Mouse (Mus musculus): Measurements from ENCODE around the gene Trpm8. TPM values are rescaled to one million over a fixed set of nuclear protein-coding genes. Genes with fewer than 3 reads are reported as not detected.

The Trpm8 gene
- 0.01 TPM for polyA plus RNA-seq (2021)

DNA sequence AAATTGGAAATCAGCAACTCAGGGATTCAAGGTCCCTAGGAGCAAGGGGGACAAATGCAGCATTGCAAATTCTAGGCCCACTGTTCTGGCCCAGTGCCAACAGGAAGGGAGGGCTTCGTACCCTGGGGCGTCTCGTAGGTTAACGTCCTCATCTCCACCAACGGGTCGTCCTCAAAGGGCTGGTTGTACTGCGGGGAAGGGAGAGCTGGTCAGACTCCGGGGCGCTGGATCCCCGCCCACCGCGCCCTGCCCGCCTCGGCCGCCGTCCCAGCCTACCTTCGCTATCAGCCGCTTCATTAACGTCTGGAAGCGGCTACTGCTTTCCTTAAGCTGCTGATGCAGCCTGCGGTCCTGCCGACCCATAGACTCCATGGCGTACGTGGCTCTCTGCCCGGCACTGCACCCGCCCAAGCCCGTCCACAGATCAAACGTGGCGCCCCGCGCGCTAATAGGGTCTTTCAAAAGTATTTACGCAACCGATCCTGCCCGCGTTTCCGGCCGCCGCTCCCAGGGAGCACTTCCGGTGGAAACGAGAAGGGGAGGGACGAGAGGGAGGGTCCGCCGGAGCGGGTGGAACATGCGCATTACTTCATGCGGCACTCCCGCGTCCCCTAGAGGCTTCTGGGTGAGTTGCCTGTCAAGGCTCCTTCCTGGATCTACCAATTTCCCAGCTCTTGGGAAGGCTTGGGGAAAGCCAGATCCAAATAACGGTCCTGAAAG, at the start of gene Trpm8, which contains the start of gene Hjurp:
Gene Trpm8 (plus strand): TSS at position 564 of the 720 bp plus-strand sequence.
Gene Hjurp (minus strand): TSS at position 536 of the 720 bp plus-strand sequence.
- in situ Hi-C loops (cut with MboI; ENCODE audit: low pct_unique_long_range_greater_than_20kb), result loop anchor here (5.0 to 25.0 kb wide), 2 partner anchors 125 to 440 kb away; no protein-coding TSS in a partner anchor
- ATAC-seq (peak; percentile 95), DNase-seq (ENCODE audit: low read depth, low spot score) (peak; percentile 97)
- ChIA-PET CTCF (interaction anchor here (1.1 to 9.1 kb wide), 11 partner anchors 10 to 127 kb away, joined by 4 to 93 read pairs (median 6); partner anchors contain the start of gene Ugt1a1), POLR2A (interaction anchor here (0.6 to 1.4 kb wide), 4 partner anchors 11 to 41 kb away, joined by 3 to 4 read pairs (median 4); no protein-coding TSS in a partner anchor)
- TF ChIP-seq CTCF (IDR thresholded peaks at IDR 0.05), result no peak
- no peaks in the 10 kb centered on the region for H3K27me3 ChIP-seq

DNA sequence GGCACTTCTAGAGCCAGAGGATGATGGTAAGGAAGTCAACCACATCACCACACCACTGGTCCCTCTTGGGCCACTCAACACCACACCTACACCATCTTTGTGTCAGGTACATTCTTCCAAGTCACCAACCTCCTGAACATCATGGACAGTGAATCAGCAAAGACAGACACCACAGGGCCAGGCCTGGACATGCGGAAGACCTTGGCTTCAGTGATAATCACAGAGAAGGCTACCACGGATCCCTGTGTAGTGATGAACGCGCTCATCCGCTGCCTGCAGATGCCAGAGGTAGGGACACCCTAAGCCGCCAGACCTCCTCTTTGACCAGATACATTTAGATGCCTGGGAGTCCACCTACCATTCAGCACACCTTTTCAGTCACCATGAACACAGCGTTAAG, 49.3 kb upstream of the Trpm8 start:
- no peak for DNase-seq (ENCODE audit: low read depth, low spot score)
- H3K27me3 ChIP-seq, result no peaks in the 10 kb centered on the region
- in situ Hi-C loops (cut with MboI; ENCODE audit: low pct_unique_long_range_greater_than_20kb), result no loop called here
- ChIA-PET POLR2A (no interaction called here), CTCF (no interaction called here)
- no peak for TF ChIP-seq CTCF (IDR thresholded peaks at IDR 0.05)
- no peak for ATAC-seq

- ATAC-seq (no peak), DNase-seq (ENCODE audit: low read depth, low spot score) (no peak)
- in situ Hi-C loops (cut with MboI; ENCODE audit: low pct_unique_long_range_greater_than_20kb), result no loop called here
- no peak for TF ChIP-seq CTCF (IDR thresholded peaks at IDR 0.05)
- POLR2A ChIA-PET, result no interaction called here
- CTCF ChIA-PET, result no interaction called here
- H3K27me3 ChIP-seq, result no peaks in the 10 kb centered on the region
These were observed 47.9 kb upstream of the Trpm8 start for GRCm38 (mm10) chr1:88229566-88229965.

DNA sequence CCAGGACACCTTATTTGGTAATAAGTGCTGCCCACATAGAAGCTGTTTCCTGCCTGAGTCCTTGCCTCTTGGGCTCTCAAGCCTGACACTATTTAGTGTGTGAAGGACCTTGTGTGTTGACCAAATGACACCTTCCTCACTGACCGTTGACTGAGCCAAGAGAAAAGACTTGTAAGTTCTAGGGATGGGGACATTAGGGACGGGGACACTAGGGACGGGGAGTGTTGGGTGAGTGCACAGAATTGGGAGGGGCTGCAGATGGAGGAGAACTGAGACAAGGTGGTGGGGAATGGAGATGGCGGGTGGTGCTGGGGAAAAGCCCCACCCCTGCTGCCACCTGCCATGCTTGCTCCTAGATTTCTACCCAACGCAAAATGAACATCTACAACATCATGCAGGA, 47.5 kb upstream of the Trpm8 start:
- CTCF ChIA-PET, result interaction anchor here (1.5 kb wide), 1 partner anchor 34 kb away, joined by 4 read pairs; no protein-coding TSS in a partner anchor
- ATAC-seq, result no peak
- no peak for DNase-seq (ENCODE audit: low read depth, low spot score)
- POLR2A ChIA-PET, result no interaction called here
- no peak for TF ChIP-seq CTCF (IDR thresholded peaks at IDR 0.05)
- in situ Hi-C loops (cut with MboI; ENCODE audit: low pct_unique_long_range_greater_than_20kb), result no loop called here
- no peaks in the 10 kb centered on the region for H3K27me3 ChIP-seq

- in situ Hi-C loops (cut with MboI; ENCODE audit: low pct_unique_long_range_greater_than_20kb), result no loop called here
- no peak for TF ChIP-seq CTCF (IDR thresholded peaks at IDR 0.05)
- H3K27me3 ChIP-seq, result no peaks in the 10 kb centered on the region
- POLR2A ChIA-PET, result no interaction called here
- no peak for DNase-seq (ENCODE audit: low read depth, low spot score)
- CTCF ChIA-PET, result interaction anchor here (1.1 to 1.5 kb wide), 2 partner anchors 8 to 33 kb away, joined by 3 to 4 read pairs; no protein-coding TSS in a partner anchor
- no peak for ATAC-seq
These were observed 47.0 kb upstream of the Trpm8 start for GRCm38 (mm10) chr1:88230421-88230820.

GRCm38 (mm10) chr1:88230981-88231802, 46.3 kb upstream of the Trpm8 start:
- CTCF ChIA-PET, result interaction anchor here (1.1 to 1.5 kb wide), 2 partner anchors 9 to 32 kb away, joined by 3 to 4 read pairs; no protein-coding TSS in a partner anchor
- in situ Hi-C loops (cut with MboI; ENCODE audit: low pct_unique_long_range_greater_than_20kb), result no loop called here
- DNase-seq (ENCODE audit: low read depth, low spot score) (no peak), ATAC-seq (no peak)
- no peaks in the 10 kb centered on the region for H3K27me3 ChIP-seq
- no peak for TF ChIP-seq CTCF (IDR thresholded peaks at IDR 0.05)
- POLR2A ChIA-PET, result interaction anchor here (1.0 kb wide), 1 partner anchor 21 kb away, joined by 3 read pairs; no protein-coding TSS in a partner anchor

GRCm38 (mm10) chr1:88231803-88232499, 45.5 kb upstream of the Trpm8 start:
- DNase-seq (ENCODE audit: low read depth, low spot score), result no peak
- ChIA-PET CTCF (interaction anchor here (1.0 to 1.3 kb wide), 3 partner anchors 9 to 16 kb away, joined by 3 to 4 read pairs (median 3); no protein-coding TSS in a partner anchor), POLR2A (interaction anchor here (1.0 kb wide), 1 partner anchor 20 kb away, joined by 3 read pairs; no protein-coding TSS in a partner anchor)
- H3K27me3 ChIP-seq, result no peaks in the 10 kb centered on the region
- ATAC-seq, result no peak
- TF ChIP-seq CTCF (IDR thresholded peaks at IDR 0.05), result no peak
- in situ Hi-C loops (cut with MboI; ENCODE audit: low pct_unique_long_range_greater_than_20kb), result no loop called here

GRCm38 (mm10) chr1:88232664-88233380, 44.6 kb upstream of the Trpm8 start:
- ATAC-seq, result no peak
- POLR2A ChIA-PET, result no interaction called here
- in situ Hi-C loops (cut with MboI; ENCODE audit: low pct_unique_long_range_greater_than_20kb), result no loop called here
- DNase-seq (ENCODE audit: low read depth, low spot score), result no peak
- CTCF ChIA-PET, result interaction anchor here (1.0 to 1.3 kb wide), 2 partner anchors 14 to 15 kb away, joined by 3 to 4 read pairs; no protein-coding TSS in a partner anchor
- no peak for TF ChIP-seq CTCF (IDR thresholded peaks at IDR 0.05)
- H3K27me3 ChIP-seq, result no peaks in the 10 kb centered on the region

GRCm38 (mm10) chr1:88233421-88234247, 43.8 kb upstream of the Trpm8 start:
- POLR2A ChIA-PET, result interaction anchor here (0.6 kb wide), 1 partner anchor 67 kb away, joined by 3 read pairs; no protein-coding TSS in a partner anchor
- ATAC-seq, result no peak
- CTCF ChIA-PET, result interaction anchor here (1.3 to 1.4 kb wide), 2 partner anchors 10 to 20 kb away, joined by 3 read pairs; no protein-coding TSS in a partner anchor
- no peaks in the 10 kb centered on the region for H3K27me3 ChIP-seq
- no peak for TF ChIP-seq CTCF (IDR thresholded peaks at IDR 0.05)
- DNase-seq (ENCODE audit: low read depth, low spot score), result no peak
- in situ Hi-C loops (cut with MboI; ENCODE audit: low pct_unique_long_range_greater_than_20kb), result no loop called here
